Mouse (Mus musculus) myocyte (in vitro differentiated cells): ENCODE measurements around the gene Ccdc159. TPM values are rescaled to one million over a fixed set of nuclear protein-coding genes. Genes with fewer than 3 reads are reported as not detected.
A peak's percentile ranks its signal among the peaks of the same experiment; 100 is the strongest.

Source experiments
- H3K27me3 ChIP-seq: one replicate; pipeline ENCODE4 v1.6.1; 2011; ENCODE audit not compliant: control insufficient read depth, insufficient read depth, insufficient read length
- H3K36me3 ChIP-seq: one replicate; pipeline ENCODE4 v1.6.1; 2011; ENCODE audit not compliant: control insufficient read depth, insufficient read depth
- H3K4me2 ChIP-seq: one replicate; pipeline ENCODE4 v1.6.1; 2011; ENCODE audit warnings: low read depth, control low read depth
- H3K4me3 ChIP-seq: one replicate; pipeline ENCODE4 v1.5.1; 2011; ENCODE audit warnings: mild to moderate bottlenecking, control low read depth, moderate library complexity
- H3K79me2 ChIP-seq: one replicate; pipeline ENCODE4 v1.6.1; 2011; ENCODE audit not compliant: control insufficient read depth, insufficient read depth
- H3ac ChIP-seq: one replicate; pipeline ENCODE4 v1.6.1; 2011; ENCODE audit not compliant: control insufficient read depth, insufficient read length
- CEBPB ChIP-seq: IDR thresholded peaks from 2 replicates; pipeline ENCODE4 v1.6.1; 2011; ENCODE audit warnings: mild to moderate bottlenecking, moderate library complexity; ENCODE audit not compliant: poor library complexity, insufficient read depth, severe bottlenecking
- E2F4 ChIP-seq: IDR thresholded peaks from one replicate; pipeline ENCODE4 v1.6.1; 2011; ENCODE audit warnings: mild to moderate bottlenecking, control low read depth, moderate library complexity; ENCODE audit not compliant: insufficient read depth
- MAX ChIP-seq: IDR thresholded peaks from one replicate; pipeline ENCODE4 v1.6.1; 2011; ENCODE audit warnings: low read depth, mild to moderate bottlenecking, control low read depth
- MYOD1 ChIP-seq, 3 experiments: IDR thresholded peaks; one replicate each; pipeline ENCODE4 v1.6.1; 2011; ENCODE audit warnings: control low read depth in 2 of 3, low read depth in 2 of 3, mild to moderate bottlenecking in 2 of 3, moderate library complexity in 1 of 3; ENCODE audit not compliant: insufficient read length in 2 of 3, control insufficient read depth in 1 of 3
- MYOG ChIP-seq, 3 experiments: IDR thresholded peaks; one replicate each; pipeline ENCODE4 v1.6.1; 2011; ENCODE audit warnings: control low read depth in 2 of 3, low read depth in 2 of 3, mild to moderate bottlenecking in 2 of 3; ENCODE audit not compliant: insufficient read length in 2 of 3, control insufficient read depth in 1 of 3, insufficient read depth in 1 of 3
- POLR2A ChIP-seq: IDR thresholded peaks from one replicate; pipeline ENCODE4 v1.6.1; 2011; ENCODE audit warnings: low read depth, mild to moderate bottlenecking, control low read depth, moderate library complexity; ENCODE audit not compliant: insufficient read length
- POLR2AphosphoS2 ChIP-seq: IDR thresholded peaks from one replicate; pipeline ENCODE4 v1.6.1; 2011; ENCODE audit warnings: low read depth, control low read depth; ENCODE audit not compliant: insufficient read length
- REST ChIP-seq: IDR thresholded peaks from one replicate; pipeline ENCODE4 v1.6.1; 2011; ENCODE audit warnings: mild to moderate bottlenecking, control low read depth, moderate library complexity; ENCODE audit not compliant: insufficient read depth, insufficient read length
- SRF ChIP-seq: IDR thresholded peaks from one replicate; pipeline ENCODE4 v1.6.1; 2011; ENCODE audit warnings: low read depth; ENCODE audit not compliant: control insufficient read depth, insufficient read length
- TCF12 ChIP-seq: IDR thresholded peaks from one replicate; pipeline ENCODE4 v1.6.1; 2011; ENCODE audit warnings: mild to moderate bottlenecking, control low read depth; ENCODE audit not compliant: poor library complexity, insufficient read depth, severe bottlenecking
- TCF3 ChIP-seq: IDR thresholded peaks from one replicate; pipeline ENCODE4 v1.6.1; 2011; ENCODE audit warnings: low read depth, control low read depth; ENCODE audit not compliant: insufficient read length
- USF1 ChIP-seq: IDR thresholded peaks from one replicate; pipeline ENCODE4 v1.6.1; 2011; ENCODE audit warnings: low read depth, mild to moderate bottlenecking, control low read depth, moderate library complexity
- polyA plus RNA-seq: library from polyadenylated mRNA; unstranded; fragments of >200 nt; fragmentation: generic; extraction: Trizol; gene quantifications from one replicate; pipeline ENCODE4 v1.2.1, GENCODE M21; 2012; ENCODE audit warnings: missing spikeins

Ccdc159 gene
- polyA plus RNA-seq, 1 experiment, result 2.5 TPM

- peaks cover 3% of the 10 kb centered on the region for H3K79me2 ChIP-seq
- H3ac ChIP-seq, result no peak overlapping the region
- H3K36me3 ChIP-seq, result no peaks in the 10 kb centered on the region
- no peak overlapping the region for H3K4me3 ChIP-seq
- no peaks in the 10 kb centered on the region for H3K27me3 ChIP-seq
- no peak overlapping the region for H3K4me2 ChIP-seq
- TF ChIP-seq POLR2AphosphoS2 (no peak), SRF (no peak), TCF3 (no peak), MAX (no peak)
These were observed 6.8 kb downstream of the Ccdc159 start for GRCm38 (mm10) chr9:21934021-21934420.

DNA sequence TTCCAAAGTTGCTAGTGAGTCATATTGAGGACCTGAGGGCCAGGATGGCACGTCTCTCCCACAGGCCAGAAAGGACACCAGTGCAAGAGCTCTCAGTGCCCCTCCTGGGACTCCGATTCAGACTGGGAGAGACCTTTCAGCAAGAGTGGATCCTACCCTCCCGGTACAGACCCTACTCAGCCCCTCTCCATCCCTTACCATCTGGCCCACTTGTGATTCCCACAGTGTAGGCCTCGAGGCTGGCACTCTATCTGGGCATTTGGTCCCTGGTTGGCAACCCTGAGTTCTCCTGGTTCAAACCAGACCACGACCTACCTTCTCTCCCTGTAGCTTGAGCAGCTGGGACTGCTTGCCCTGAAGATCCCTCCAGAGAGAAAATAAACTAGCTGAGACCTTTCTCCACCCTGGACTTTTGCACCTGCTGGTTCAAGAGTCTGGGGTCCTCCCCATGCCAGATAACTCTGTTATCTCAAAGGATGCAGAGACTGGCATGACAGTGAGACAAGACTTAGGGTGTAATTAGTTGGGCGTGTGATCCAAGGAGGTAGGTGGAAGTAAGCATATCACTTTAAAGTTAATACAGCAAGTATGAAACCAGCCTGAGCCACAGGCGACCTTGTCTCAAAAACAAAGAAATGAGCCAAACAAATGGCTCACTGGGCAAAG, 8.3 kb downstream of the Ccdc159 start:
- no peaks in the 10 kb centered on the region for H3K27me3 ChIP-seq
- TF ChIP-seq TCF12 (no peak), MYOG (IDR thresholded peaks at IDR 0.05; ENCODE audit: control insufficient read depth in 1 of 3, insufficient read depth in 1 of 3, insufficient read length in 2 of 3, low read depth in 2 of 3) (no peak), POLR2A (no peak), CEBPB (no peak), TCF3 (no peak), E2F4 (no peak), POLR2AphosphoS2 (no peak), USF1 (no peak), MAX (no peak), SRF (no peak), REST (no peak), MYOD1 (IDR thresholded peaks at IDR 0.05; ENCODE audit: control insufficient read depth in 1 of 3, insufficient read length in 2 of 3, low read depth in 2 of 3) (no peak)
- H3K4me2 ChIP-seq, result no peak overlapping the region
- peaks cover 3% of the 10 kb centered on the region for H3K79me2 ChIP-seq
- H3K4me3 ChIP-seq, result no peak overlapping the region
- H3ac ChIP-seq, result no peak overlapping the region
- H3K36me3 ChIP-seq, result no peaks in the 10 kb centered on the region

GRCm38 (mm10) chr9:21936692-21937570, 9.7 kb downstream of the Ccdc159 start, which contains the start of gene Plppr2:
Gene Plppr2, plus strand, starts transcription at chr9:21937033.
- H3K4me3 ChIP-seq, result peak within 1 kb of the TSS; percentile 34
- peak within 1 kb of the TSS; percentile 60 for H3ac ChIP-seq
- H3K4me2 ChIP-seq, result peak within 1 kb of the TSS; percentile 74
- no peaks in the 10 kb centered on the region for H3K27me3 ChIP-seq
- peaks cover 3% of the 10 kb centered on the region for H3K79me2 ChIP-seq
- no peaks in the 10 kb centered on the region for H3K36me3 ChIP-seq
- TF ChIP-seq REST, result no peak
- no peak for TF ChIP-seq TCF3
- no peak for TF ChIP-seq TCF12
- TF ChIP-seq MYOG (IDR thresholded peaks at IDR 0.05; ENCODE audit: control insufficient read depth in 1 of 3, insufficient read depth in 1 of 3, insufficient read length in 2 of 3, low read depth in 2 of 3), result no peak
- no peak for TF ChIP-seq USF1
- no peak for TF ChIP-seq MAX
- TF ChIP-seq SRF, result peak; percentile 77
- TF ChIP-seq POLR2AphosphoS2, result peak; percentile 74
- TF ChIP-seq POLR2A, result peak; percentile 69
- no peak for TF ChIP-seq E2F4
- TF ChIP-seq MYOD1 (IDR thresholded peaks at IDR 0.05; ENCODE audit: control insufficient read depth in 1 of 3, insufficient read length in 2 of 3, low read depth in 2 of 3), result no peak
- no peak for TF ChIP-seq CEBPB

GRCm38 (mm10) chr9:21937711-21938175, 10.5 kb downstream of the Ccdc159 start:
- Histone ChIP-seq H3ac (peak overlapping the region; percentile 60), H3K36me3 (no peaks in the 10 kb centered on the region), H3K27me3 (no peaks in the 10 kb centered on the region), H3K79me2 (peaks cover 3% of the 10 kb centered on the region), H3K4me3 (peak overlapping the region; percentile 34), H3K4me2 (peak overlapping the region; percentile 74)
- TF ChIP-seq CEBPB, result no peak
- no peak for TF ChIP-seq MYOG (IDR thresholded peaks at IDR 0.05; ENCODE audit: control insufficient read depth in 1 of 3, insufficient read depth in 1 of 3, insufficient read length in 2 of 3, low read depth in 2 of 3)
- no peak for TF ChIP-seq E2F4
- TF ChIP-seq SRF, result no peak
- TF ChIP-seq POLR2AphosphoS2, result no peak
- TF ChIP-seq MAX, result no peak
- TF ChIP-seq POLR2A, result no peak
- TF ChIP-seq TCF3, result no peak
- TF ChIP-seq TCF12, result no peak
- no peak for TF ChIP-seq MYOD1 (IDR thresholded peaks at IDR 0.05; ENCODE audit: control insufficient read depth in 1 of 3, insufficient read length in 2 of 3, low read depth in 2 of 3)
- TF ChIP-seq REST, result no peak
- no peak for TF ChIP-seq USF1
